Mouse (Mus musculus) kidney, postnatal 4 days (tissue): Measurements from ENCODE around the gene Faim2.

Experiments used
- DNase-seq, 2 experiments: peaks; one replicate each; pipeline ENCODE4 v3.0.0; 2021; ENCODE audit warnings: mixed read lengths in 2 of 2

Gene Faim2

DNA sequence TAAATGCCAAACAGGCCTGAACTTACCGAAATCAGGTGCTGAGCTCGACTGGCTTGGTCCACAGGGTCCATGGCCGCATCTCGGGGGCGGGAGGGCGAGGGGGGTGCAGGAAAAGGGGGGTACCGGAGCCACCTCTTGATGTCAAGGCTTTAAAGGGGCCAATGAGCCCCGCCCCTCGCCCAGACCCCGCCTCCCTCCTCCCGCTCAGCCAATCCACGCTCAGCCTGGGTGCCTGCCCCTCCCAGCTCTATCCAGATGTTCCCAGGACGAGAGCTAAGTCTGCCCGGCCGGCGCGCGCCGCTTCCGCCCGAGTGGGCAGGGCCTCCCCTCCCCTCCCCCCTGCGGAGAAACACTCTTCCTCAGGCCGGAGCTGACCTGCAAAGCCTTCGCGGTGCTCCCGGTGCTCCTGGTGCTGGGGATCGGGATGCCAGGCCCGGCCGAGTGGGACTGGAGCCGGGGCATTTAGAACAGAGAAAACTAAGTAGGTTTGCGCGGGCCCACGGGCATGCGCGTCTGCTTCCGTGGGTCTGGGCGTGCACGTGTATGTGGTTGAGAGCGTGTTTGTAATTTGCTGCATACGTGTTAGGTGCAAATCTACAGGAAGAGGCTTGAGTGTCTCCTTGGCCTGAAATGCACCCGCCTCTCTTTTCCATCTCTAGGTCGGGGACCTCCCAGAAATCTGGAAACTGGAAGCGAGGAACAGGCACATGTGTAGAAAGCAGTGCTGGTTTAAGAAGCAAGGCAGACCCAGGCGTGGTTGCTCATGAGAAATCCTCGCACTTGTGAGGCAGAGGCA, 70.2 kb downstream of the Faim2 start, which contains the start of gene Nckap5l:
Gene Nckap5l, minus strand, starts transcription at position 143 of the 796 bp plus-strand sequence.
- DNase-seq = peak; percentile 96 to 98

GRCm38 (mm10) chr15:99456963-99457605, 70.9 kb downstream of the Faim2 start:
- DNase-seq = peak; percentile 80 to 85

- peak; percentile 39 to 51 for DNase-seq
Observed at GRCm38 (mm10) chr15:99456338-99456962, 71.5 kb downstream of the Faim2 start.

GRCm38 (mm10) chr15:99455415-99455814, 72.5 kb downstream of the Faim2 start:
- DNase-seq = no peak

DNA sequence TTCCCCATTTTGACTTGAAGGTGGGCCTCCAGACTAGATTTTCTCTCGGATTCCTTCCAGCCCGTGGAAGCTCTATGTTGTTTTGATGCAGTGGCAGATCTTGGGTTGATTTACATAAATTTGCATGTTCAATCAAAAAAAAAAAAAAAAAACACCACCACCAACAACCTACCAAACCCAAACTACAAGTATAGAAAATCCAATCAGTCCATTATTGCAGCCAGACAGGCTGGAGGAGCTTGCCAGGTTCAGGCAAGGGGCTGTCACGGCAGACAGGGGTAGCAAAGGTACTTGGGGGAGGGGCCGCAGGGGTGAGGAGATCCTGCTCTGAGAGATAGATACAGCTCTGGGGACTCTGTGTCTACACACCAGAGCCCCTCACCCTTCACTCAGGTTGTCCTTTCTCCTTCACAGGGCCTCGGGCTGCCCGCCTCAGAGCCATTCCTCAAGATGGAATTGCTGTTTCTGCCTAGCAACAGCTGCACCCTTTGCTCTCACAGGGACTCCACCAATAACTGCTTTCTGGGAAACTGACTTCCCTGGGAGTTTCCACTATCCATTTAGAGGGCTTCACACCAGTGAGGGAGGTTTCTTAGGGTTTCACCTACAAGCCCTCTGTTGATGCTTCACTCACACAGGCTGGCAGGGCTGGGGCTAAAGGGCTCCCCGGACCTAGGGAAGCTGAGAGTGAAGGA, 73.2 kb downstream of the Faim2 start:
- no peak for DNase-seq

DNA sequence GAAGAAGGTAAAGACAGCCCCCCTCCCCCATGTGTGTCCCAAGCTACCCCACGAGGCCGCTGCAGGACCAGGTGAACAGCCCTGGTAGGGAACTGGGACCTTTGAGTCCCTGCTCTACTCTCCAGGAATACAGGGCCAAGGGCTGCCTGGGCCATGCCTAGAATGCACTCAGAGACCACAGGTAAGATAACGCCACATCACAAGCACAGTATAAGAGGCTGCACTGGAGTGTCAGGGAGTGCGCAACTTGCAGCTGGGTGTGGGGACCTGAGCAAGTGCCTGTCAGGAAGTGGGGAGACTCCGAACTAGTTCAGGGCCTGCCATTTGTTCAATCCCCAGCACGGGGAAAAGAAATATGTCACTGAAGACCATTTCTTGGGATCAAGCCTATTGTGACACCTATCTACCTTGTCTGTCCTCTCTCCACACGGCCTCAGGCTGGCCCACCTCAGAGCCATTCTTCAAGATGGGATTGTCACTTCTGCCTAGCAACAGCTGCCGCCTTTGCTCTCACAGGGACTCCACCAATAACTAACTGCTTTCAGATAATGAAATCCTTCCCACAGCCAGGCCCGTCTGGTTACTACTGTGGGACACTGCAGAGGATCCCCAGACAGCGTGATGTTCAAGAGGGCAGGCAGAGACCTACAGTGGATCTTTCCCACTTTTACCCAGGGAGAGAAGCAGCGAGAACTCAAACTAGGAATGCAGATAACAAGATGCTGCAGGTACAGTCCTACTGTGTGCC, 74.6 kb downstream of the Faim2 start:
- DNase-seq = no peak

DNA sequence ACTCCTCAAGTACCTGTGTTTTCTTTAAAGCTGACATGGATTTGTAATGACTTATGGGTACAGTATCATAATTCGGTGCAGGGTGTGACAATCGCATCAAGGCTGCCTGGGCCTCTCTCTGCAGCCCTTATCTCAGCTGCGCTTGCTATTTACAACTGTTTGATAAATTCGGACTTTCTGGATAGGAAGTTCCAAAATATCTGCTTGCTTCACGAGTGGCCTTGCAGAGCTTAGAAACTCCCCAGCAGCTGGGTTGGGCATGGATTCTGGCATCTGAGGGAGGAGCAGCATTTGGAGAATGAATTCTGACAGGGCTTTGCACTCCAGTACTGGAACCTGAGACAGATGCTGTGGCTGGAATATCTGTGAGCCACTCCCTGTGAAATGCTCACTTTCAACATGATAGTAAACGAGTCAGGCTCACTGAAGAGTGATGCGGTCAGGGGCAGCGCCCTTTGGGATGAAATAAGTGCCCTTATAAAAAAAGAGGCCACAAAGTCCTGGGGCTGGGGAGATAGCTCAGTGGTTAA, 78.1 kb downstream of the Faim2 start:
- no peak for DNase-seq

- DNase-seq = peak; percentile 55 to 67
Observed at GRCm38 (mm10) chr15:99449131-99449750, 78.7 kb downstream of the Faim2 start.
